Mouse (Mus musculus) layer of hippocampus, adult 8-10 months (tissue): ENCODE data around the gene Zmynd8. TPM values are rescaled to one million over a fixed set of nuclear protein-coding genes. Genes with fewer than 3 reads are reported as not detected.
A peak's percentile ranks its signal among the peaks of the same experiment; 100 is the strongest.

Source experiments
- DNase-seq, 2 experiments: peaks; one replicate each; pipeline ENCODE4 v3.0.0; 2022; ENCODE audit warnings: low spot score in 2 of 2
- total RNA-seq, 4 experiments: library from RNA; stranded (reverse); gene quantifications; 2 replicates each; pipeline ENCODE4 v1.2.4; 2022

Zmynd8 gene
- total RNA-seq, 4 experiments from 2014 or later, result 128 to 162 (median 147) TPM

DNA sequence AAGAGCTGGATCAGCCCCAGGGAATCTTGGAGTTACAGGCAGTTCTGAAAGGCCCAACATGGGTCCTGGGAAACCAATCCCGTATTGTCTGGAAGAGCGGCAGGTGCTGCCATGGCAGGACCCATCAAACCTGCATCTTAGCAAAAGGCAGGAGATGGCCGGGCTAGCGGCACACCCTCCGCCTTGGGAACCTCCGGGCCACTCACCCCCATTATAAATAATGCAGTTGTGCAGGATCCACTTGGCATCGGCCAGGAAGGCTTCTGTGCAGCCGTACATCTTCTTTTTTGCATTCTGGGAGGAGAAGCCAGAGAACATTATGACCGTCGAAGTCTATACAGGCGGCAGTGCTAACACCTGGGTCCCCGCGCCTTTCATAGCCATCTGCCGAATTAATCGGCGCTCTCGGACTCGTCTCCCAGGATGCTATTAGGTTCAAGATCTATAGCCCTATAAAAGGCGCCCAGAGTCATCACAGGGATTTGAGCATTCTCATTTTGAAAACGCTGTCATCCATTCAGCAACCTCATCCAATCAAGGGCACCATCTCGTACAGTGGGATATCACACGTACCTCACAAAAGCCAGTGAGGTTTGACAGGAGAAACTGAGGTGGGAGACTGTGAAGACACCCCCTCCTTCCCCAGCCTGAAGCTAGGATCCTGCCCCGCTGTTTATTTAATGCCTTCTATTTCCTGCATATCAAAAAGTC lies 60.1 kb downstream of the Zmynd8 start:
- no peak for DNase-seq

DNA sequence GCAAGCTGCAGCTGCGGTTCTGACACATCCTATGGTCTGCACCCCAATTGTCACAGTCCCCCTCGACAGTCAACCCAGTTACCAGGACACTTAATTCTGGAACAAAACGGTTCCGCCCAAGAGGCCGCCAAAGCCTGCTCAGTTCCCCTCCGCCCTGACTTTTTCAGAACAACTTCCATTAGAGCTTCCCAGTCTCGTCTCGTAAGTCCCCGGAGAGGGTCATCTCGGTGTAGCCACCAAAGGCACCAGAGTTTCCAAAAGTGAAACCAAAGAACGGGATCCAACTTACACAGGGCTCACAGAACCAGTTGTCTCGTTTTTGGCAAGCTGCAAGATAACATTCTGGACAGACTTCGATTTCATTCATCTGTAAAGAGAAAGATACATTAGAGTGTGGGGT lies 64.2 kb downstream of the Zmynd8 start:
- no peak for DNase-seq

DNA sequence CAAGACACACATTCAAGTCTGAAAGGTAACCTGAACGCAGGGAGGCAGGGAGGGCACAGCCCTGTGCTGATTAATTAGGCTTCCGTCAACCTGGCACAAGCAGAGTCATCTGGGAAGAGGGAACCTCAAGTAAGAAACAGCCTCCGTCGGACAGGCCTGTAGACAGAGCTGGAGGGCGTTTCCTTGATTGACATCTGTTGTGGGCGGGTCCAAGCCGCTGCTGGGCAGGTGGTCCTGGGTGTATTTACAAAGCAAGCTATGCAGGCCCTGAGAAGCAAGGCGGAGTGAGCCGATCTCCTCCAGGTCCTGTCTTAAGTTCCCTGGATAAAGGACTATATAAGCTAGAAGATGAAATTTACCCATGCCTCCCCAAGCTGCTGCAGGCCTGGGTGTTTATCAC lies 65.3 kb downstream of the Zmynd8 start:
- DNase-seq, result no peak

DNA sequence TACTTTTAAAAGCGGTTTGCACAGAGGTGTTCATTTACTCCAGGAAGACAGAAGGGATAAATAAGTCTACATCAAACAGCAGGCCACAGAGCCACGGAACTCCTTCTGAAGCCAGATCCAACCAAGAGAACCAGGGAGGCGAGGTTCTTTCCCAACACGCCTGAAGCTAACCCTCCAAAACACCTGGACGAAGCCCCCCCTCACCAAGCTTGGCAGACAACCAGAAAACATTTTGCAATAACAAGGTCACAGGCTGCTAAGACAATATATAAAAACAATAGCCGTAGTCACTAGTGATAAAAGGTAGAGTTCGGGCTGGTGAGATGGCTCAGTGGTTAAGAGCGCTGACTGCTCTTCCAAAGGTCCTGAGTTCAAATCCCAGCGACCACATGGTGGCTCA lies 66.1 kb downstream of the Zmynd8 start:
- DNase-seq, result no peak

DNA sequence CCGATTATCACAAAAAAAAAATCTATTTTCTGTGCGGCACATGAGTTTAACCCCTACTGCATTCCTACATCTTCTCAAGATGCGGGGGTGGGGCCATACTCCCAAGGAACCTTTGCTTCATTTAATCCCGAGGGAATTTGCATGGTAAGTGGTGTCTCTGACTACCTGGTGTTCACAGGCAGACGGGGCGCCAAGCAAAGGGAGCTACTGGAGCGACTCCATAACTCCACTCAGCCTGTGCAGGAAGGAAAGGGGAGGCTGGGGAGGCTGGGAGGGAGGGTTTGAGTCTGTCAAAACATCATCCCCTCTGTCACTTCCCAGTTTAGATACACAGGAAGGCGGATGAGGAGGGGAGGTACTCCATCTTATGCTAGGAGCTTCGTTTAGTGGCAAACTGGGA lies 66.5 kb downstream of the Zmynd8 start:
- no peak for DNase-seq

DNA sequence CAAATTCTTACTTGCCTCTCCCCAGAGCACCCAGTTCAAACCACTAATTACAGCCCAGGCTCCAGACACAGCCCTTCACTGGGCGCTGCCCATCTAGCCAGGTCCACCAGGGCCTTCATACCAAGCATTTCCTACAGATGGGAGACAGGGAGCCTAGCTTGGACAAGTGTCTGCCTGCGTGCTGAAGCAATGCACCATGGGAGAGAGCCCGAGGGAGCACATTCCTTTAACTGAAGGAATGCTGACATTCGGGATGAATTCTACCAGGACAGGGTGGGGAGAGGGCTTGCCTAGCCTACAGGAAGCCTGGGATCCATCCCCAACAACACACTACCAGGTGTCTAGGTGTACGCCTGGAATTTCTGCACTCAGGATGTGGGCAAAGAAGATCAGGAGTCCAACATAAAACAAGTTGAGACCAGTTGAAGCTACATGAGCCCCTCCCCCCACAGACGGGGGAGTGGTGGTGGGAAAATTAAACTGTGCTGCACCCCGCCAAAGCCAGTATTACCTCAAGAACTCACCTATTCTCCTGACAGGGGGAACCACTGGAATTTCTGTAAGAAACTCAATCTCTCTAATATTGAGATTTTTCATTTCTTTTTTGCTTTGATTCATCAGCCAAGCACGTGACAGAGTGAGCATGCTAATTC lies 67.1 kb downstream of the Zmynd8 start:
- DNase-seq, result no peak

DNA sequence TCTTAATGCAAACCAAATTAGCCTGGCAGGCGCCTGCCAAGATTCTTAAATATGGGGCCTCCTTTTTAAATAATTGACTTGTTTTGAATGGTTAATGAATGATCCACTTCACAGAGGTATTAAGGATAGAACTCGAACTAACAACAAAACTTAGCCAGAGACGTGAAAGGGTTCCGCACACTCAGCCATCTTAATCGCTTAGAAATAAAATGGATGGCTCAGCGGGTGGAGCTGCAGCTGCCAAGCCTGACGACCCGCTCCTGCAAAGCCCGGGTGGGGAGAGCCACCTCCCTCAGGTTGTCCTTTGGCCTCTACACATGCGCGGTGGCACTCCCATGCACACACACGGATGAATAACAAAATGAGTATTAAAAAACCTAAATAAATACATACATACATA lies 70.0 kb downstream of the Zmynd8 start:
- no peak for DNase-seq

DNA sequence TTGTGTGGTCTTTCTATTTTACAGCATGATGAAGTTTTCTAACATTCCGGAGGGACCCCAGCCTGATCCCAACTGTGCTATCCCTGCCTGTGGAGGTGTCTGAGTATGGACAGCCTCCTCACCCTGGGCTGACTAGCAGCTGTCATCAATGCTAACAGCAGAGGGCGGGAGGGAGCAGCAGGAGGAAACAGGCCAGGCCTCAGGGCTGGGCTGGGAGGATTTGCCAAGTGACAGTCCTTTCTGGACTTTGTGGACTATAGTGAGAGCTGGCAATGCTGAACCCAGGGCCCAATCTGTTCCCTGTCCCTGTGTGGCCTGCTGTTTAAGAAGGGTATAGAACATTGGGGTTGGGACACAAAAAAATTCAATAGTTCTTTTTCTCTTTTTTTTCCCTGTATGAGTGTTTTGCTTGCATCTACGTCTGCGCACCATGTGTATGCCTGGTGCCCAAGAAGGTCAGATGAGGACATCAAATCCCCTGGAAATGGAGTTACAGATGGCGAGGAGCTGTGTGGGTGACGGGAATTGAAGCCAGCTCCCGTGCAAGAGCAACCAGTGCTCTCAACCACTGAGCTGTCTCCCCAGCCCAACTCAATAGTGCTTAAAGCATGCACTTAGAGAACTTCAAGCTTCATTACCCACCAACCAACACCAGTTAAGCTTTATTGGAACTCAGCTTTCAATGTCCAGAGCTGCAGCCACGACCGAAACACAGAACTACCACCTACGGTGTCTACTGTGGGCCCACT lies 72.7 kb downstream of the Zmynd8 start:
- DNase-seq, result peak; percentile 75 to 76

DNA sequence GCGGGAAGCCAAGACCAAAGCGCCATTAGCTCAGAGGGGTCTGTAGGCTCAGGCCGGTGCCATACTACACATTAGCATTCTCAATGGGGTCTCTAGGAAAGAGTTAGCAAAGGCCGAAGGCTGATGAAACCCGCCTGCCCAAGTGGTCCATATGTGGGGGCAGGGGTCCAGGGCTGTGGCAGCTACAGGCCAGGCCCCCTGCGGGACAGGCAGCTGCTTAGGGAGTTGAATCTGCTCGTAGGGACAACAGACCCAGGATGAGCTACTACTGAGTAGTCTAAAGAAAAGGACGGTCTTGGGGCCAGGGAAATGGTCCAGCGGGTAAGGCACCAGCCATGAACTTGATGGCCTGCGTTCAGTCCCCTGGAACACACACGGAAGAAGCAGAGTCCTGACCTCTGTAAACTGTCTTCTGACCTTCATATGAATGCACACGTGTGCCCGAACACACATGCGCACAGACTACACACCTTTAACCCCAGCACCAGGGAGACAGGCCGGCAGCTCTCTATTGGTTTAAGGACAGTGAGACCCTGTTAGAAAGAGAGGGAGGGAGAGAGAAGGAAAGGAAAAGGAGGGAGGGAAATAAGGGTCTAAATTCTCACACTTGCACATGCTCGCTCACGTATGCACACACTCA lies 73.4 kb downstream of the Zmynd8 start:
- DNase-seq, result no peak

DNA sequence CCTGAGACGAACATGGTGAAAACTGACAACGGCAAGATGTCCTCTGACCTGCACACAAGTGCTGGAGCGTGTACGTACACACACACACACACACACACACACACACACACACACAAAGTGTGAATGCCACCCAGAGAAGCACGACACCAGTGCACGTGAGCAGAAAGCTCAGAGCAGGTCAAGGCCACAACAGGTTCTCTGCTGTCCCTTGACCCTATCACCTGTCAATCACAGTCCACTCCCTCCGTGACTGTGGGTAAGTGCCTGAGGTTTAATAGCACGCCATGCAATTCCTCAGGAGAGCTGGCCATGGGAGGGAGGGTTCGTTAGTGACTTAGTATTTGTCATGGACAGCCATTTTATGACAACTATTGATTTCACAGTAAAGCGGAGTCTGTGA lies 74.0 kb downstream of the Zmynd8 start:
- no peak for DNase-seq

DNA sequence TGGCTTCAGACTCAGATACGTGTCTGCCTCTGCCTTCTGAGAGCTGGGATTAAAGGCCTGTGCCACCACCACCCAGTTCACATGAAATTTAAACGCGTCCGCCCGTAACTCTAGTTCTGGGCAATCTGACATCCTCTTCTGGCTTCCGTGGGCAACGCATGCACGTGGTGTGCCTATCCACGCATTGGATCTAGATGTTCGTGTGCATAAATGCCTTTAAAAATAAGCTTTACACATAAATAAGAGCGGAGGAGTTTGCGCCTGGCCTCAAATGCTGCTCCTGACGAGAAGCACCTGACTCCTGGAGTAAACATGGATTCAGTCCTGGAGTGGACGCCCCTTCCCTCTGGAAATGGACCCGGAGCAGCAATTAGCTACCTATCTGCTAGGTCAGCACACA lies 76.3 kb downstream of the Zmynd8 start:
- no peak for DNase-seq

DNA sequence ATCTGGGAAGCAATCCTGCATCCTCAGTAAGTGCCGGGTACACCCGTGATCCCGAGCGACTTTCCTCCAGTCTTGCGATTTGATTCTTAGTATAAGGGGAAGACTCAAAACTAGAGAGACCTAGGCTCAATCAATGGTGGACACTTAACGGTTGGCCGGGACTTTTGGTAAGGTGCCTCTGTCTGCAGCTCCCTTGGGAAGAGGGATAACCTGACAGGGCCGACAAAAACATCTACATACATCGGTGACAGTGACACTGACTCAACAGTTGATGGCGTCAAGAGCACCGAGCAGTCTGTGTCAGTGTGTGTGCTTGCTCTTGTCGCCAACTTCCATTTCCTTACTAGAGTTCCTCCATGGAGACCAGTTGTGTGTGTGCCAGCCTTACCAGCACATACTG lies 77.1 kb downstream of the Zmynd8 start:
- no peak for DNase-seq

DNA sequence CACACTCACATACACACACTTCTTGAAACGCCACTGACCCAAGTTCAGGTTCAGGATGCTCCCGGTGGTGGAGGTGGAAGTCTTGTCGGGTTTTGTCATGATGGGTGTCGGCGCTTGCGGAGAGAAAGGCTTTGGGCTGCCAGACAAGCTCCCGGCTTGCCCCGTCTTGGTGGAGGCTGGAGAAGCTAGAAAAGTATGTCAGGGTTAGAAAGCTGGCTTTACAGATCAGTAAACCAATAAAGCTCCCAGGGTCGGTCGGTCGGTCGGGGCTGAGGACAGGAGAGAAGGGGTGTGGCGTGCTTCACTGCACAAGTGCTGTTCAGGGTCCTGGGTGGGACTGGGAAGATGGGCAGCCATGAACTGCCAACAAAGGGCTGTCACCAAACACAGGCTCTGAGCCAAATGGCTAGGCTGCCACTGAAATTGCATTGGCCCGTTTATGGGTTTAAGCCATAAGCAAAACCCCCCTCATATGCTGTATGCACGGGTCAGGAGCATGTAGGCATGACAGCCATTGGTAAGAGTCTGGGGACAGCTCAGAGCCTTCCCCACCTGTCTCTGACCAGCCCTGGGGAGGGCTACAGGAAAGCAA lies 78.2 kb downstream of the Zmynd8 start:
- DNase-seq, result no peak

DNA sequence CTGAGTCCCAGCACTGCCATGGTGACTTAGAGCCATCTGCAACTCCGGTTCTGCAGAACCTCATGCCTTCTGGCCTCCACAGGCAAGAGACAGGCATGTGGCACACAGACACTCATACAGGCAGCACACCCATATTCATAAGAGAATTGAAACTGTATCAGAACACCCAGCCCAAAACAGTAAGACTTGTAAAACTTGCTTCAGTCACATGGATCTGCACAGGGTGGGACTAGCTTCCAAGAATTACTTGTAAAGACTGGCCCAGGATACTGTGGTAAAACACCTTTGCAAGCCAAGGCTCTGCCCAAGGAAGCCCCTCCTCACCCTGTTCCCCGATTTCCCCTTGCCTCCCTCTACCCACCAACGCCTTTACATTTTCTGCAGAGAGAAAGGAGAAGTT lies 78.7 kb downstream of the Zmynd8 start:
- no peak for DNase-seq

DNA sequence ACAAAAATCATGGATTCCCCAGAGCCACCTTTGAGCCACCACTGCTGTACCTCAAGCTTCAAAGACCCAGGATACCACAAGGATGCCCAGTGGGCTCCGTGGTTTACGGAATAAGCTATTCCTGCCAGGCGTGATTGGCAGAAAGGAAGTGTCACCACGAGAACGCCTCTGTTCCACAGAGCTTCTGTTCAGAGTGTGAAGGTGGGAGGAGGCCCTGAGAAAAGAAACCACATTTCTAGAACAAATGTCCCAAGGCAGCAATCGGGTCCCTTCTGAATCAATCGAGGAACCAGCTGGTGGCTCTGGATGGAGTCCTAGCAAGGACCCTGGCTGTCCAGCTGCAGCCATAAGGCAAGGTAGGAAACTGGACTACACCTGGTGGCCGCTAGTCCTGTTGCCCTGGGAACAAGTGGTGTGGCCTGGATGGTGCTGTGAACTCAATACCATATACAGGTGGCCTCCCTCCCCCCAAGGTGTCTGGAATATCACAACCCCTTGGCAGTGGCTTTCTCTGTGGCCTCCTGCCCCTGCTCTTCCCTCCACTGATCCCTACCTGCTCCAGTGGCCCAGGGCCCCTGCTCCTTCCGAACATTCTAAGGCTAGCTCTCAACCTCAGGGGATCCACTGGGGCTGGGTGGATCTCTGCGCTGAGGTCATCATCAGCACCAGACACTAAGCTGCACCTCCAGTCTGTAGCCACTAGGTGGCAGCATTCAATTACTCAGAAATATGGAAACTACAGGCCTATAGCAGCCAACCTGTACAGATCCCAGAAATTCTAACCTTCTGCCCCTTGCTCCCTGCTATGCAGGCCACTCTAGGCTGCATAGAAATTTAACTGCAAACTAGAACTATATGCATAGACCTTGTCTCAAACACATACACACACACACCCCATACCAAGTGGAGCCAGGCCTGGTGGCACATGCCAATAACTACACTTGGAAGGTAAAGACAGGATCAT lies 79.5 kb downstream of the Zmynd8 start:
- DNase-seq, result peak; percentile 69 to 75

DNA sequence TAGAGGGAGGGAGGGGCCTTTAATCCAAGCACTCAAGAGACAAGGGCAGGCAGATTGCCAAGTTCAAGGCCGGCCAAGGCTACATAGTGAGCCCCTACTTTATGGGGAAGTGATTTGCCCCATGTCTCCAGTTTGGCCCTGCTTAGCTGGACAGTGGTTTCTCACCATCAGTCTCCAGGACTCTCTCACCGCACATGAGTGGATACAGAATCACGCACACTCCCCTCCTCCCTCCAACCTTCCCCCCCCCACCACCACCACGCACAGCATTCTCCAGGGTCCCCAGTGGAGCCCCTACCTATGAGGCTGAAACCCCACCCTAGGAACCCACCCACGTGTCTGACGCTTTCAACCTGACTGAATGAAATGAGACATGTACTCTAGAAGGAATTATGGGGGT lies 80.2 kb downstream of the Zmynd8 start:
- no peak for DNase-seq

DNA sequence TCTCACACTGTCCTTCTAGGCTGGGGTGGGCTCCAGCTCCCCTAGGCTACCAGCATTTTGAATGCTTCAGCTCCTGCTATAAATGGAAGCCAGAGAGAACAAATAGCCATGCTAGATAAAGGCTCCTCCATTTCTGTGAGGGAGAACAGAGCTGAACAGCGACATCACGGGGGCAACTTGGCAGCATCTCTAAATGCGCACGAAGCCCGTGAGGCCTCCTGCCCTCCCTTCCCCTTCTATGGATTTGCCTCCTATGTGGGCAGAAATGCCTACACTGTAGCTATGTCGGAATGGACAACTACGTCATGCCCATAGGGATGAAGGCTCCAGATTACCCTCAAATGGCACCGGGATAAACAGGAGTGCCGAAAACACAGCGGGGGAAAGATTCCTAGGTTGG lies 81.4 kb downstream of the Zmynd8 start:
- no peak for DNase-seq

DNA sequence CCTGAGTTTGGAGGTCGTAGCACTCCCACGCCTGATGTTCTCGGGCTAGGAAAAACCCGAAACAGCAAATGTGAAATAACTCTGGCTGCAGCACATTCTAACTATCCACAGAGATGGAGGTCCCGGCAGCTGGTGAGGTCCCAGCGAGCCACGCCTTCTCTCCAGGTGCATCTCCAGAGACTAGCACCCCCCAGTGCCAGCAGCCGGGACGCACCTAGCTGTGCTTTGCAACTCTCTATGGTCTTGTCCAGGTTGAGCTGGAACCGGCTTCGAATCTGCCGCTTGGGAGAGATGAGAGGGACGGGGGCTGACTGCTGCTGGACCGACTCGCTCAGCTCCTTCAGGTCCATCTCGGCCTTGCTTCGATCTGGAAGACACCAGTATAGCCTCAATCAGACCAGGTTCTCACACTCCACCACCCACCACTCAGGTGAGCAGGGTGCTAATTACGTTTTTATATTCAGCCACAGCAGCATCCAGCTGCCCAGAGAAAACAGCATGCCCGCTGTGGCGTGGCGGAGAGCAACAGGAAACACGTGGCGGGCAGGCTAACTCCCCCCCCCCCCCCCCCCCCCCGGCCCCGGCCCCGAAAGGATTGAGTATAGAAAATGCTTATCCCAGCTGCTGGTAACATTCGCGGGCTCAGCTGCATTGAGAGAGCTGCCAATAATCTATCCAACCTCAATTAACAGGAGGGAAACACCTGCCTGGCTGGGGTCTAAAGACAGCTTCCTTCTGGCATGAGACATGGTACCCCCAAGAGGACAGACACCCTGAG lies 83.5 kb downstream of the Zmynd8 start:
- no peak for DNase-seq

DNA sequence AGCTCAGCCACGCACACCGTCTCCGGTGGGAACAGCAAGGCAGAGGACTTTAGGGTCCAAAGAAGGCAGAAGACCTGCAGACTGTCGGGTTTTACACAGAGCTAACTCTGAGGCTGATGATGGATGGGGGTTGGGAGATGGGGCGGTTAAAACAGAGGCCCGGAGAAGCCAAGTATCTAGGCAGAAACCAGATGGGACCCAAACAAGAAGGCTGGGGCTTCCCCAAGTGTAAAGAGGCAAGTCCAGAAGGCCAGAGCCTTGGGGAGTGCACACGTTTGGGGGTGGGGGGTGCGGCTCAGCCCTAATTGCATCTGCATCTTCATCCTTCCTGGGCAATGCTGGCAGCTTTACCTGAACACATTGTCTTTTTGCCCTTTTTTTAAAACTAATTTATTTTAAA lies 85.9 kb downstream of the Zmynd8 start:
- DNase-seq, result no peak

DNA sequence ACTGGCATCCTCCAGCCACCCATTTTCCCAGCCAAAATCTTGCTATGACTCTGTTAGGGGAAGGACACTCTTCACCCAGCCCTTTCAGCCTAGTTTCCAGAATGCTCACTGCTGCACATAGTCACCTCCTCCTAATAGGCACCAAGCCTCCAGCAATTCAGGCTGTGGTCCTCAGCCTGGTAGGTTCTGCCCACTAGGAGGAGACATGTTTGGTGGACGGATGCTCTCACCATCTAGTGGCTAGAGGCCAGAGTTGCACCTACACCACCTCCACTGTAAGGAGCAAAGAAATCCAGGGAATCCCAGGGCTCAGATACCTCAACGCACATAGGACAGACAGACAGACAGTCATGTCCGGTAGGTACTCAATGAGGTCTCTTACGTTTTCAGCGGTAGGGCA lies 87.3 kb downstream of the Zmynd8 start:
- peak in 1 of 2 experiments; percentile 65 for DNase-seq
